Mouse (Mus musculus) frontal cortex, adult 2 months (tissue): ENCODE data around the gene Olfr251. TPM values are rescaled to one million over a fixed set of nuclear protein-coding genes. Genes with fewer than 3 reads are reported as not detected.
A peak's percentile ranks its signal among the peaks of the same experiment; 100 is the strongest.
"Not testable (repeated sequence)": the region's sequence is repeated elsewhere in the genome, so short reads cannot be mapped to it uniquely, and the experiment has no call there.

Experiments
- DNase-seq, 2 experiments: peaks; one replicate each; pipeline ENCODE4 v3.0.0; 2022; ENCODE audit warnings: low spot score in 1 of 2; ENCODE audit errors: extremely low spot score in 1 of 2
- polyA plus RNA-seq: library from polyadenylated mRNA; depleted of rRNA; stranded (reverse); fragments of >200 nt; gene quantifications from 2 replicates; pipeline ENCODE4 v1.2.3, GENCODE M21; 2012; rRNA removed

Gene Olfr251
- not detected in 2 replicates for polyA plus RNA-seq

DNA sequence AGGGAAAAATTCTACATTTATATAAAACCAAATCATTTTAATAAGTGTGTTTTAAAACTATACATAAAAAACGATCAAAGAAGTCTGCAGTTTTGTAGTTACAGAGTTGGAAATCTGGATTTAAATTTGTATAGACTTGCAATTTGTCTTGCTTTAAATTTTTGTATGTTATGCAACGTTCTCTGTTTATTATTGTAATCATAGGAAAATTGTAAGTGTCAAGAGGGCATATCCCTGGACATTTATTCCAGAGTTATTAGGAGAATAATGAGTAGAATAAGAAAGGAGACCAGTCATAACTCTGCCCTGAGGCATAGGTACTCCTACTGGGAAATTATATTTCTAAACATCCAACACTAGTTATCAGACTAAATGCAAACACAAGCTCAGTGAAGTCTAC lies at the start of gene Olfr251:
Gene Olfr251 (plus strand): TSS at position 301 of the 400 bp plus-strand sequence.
- no peak for DNase-seq

DNA sequence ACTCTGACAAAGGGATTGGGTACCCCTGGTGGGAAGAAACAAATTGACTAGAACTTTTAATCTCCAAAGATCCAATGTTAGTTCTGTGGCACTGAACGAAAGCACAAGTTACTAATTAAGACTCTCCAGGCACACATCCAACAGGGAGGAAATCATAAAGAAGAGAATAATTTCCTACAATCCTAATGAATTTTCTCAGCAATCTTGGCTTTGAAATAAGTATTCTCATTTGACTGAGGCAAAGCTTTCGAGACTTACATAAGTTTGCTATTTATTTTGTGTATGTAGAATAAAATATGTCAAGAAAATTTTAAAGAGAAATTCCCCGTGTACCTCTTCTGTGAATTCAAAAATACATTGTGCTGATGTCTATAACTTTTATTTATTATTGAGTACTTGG lies 48.1 kb upstream of the Olfr251 start, which contains the start of gene Olfr25:
Gene Olfr25 (plus strand): TSS at position 301 of the 400 bp plus-strand sequence.
- peak in 1 of 2 experiments; percentile 1 for DNase-seq

DNA sequence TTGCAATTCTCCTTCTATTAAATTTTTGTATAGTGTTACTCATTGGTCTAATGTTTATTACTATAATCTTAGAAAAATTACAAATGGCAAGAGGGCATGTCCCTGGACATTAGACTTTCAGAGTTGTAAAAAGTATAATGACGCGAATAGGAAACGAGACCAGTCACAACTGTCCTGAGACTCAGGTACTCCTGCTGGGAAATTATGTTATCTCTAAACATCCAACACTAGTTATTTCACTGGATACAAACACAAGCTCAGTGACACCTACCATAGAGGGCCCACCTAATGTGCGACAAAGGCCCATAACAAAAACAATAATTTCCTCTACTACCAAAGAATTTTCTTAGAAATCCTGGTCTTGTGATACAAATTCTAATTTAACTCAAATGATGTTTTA lies 28.8 kb upstream of the Olfr251 start, which contains the start of gene Olfr898:
Gene Olfr898 (plus strand): TSS at position 301 of the 400 bp plus-strand sequence.
- DNase-seq = no peak

DNA sequence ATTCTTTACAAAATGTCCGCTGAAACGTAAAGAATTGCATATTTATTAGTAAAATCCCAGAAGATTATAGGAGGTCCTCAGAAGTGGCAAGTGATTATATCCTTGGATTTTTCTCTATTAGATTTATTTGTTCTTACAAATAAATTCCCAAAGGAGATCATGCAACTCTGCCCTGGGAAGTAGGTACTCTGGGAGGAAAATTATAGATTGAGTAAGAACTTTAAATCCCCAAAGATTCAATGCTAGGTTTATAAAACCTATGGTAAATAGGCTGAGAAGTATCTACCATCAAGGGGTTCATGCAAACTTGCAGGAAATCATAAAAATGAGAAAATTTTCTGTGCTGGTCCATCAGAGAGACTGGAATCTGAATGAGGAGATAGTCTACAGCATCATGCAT lies 10.3 kb upstream of the Olfr251 start, which contains the start of gene Olfr250:
Gene Olfr250 (plus strand): TSS at position 301 of the 400 bp plus-strand sequence.
- no peak for DNase-seq

DNA sequence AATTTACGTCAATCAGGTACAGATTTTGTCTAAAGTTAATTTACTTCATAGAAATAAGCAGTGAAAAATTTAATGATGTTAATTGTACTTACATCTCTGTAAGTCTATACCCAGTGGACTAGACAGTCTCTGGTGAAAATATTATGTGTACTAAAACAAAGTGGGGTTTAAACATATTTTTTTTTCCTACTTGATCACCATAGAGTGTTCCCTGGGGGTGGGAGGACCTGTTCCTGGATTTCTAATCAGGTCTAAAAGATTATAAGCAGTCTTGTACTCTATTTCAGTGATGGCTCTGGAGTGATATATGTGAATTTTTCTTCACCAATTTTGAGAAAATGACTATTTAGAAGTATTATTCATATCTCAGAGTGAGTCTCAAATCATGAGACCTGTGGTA lies 24.5 kb downstream of the Olfr251 start, which contains the start of gene Olfr147:
Gene Olfr147 (plus strand): TSS at position 301 of the 400 bp plus-strand sequence.
- DNase-seq = no peak

DNA sequence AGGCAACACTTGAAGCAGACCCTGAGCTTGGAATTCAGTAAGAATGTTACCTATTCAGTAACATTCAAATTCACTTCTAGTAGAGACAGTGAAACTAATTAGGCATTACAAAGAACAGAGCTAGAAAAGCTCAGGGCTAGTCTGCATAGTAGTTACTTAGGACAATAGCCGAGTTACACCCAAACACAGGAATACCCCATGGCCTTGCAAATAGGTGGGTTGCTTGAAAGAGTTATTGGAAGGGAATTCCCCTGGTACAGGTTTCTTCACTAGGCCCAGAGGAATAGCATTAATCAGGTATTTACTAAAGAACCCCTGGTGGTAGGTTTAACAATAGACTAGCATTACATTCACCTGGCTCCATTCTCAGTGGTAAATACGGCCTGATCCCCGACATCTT lies 30.6 kb downstream of the Olfr251 start:
- not testable (repeated sequence) for DNase-seq

DNA sequence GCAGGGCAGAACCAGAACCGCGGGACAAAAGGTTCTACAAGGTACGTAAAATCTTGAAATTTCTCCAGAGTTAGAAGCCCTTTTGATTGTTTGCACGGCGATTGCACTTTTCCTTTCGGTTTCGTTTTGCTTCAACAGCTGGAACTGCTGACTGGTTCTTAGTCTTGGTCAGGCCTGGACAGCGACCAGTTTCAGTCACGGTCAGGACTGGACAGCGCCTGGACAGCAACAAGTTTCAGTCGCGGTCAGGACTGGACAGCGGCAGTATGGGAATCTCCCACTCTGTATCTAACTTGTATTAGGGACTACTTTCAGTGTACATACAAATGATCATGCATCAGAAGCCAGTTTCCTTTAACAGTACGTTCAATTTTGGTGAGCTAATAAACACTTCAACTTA lies 36.6 kb downstream of the Olfr251 start:
- not testable (repeated sequence) for DNase-seq

GRCm38 (mm10) chr9:38423801-38424200 lies 46.9 kb downstream of the Olfr251 start:
- DNase-seq = no peak

DNA sequence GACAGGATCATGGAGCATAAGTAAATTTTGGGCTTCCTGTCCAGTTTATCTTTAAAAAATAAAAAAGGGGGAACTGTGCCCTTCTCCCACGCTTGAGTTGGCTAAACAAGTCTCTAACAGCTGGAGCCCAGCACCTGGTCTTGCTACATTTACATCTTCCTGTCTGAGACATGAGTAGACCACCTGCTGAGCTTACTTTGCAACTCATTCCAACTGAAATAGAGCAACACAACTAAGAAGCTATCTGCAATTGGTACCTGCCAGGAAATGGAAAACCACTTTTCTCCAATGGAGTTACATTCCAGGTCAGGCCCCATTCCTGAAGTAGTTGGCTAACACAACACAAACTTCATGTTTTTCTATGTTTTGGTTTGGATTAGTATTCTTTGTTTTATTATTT lies 50.1 kb downstream of the Olfr251 start:
- DNase-seq = no peak

GRCm38 (mm10) chr9:38429155-38429554 lies 52.3 kb downstream of the Olfr251 start, which contains the start of gene Olfr901:
Gene Olfr901 (plus strand): TSS chr9:38429455.
- no peak for DNase-seq

Other genes with a start within 250 kb of the Olfr251 start
- not detected in 2 replicates for gene Olfr890, start 234.6 kb upstream of the Olfr251 start, polyA plus RNA-seq
- not detected in 2 replicates for gene Olfr891, start 196.3 kb upstream of the Olfr251 start, polyA plus RNA-seq
- gene Olfr893, start 168.7 kb upstream of the Olfr251 start, polyA plus RNA-seq = not detected in 2 replicates
- not detected in 2 replicates for gene Olfr894, start 159.0 kb upstream of the Olfr251 start, polyA plus RNA-seq
- gene Olfr143, start 124.3 kb upstream of the Olfr251 start, polyA plus RNA-seq = not detected in 2 replicates
- not detected in 2 replicates for gene Olfr895, start 109.2 kb upstream of the Olfr251 start, polyA plus RNA-seq
- gene Olfr896-ps1, start 86.0 kb upstream of the Olfr251 start, polyA plus RNA-seq = not detected in 2 replicates
- gene Olfr25, start 48.0 kb upstream of the Olfr251 start, polyA plus RNA-seq = not detected in 2 replicates
- not detected in 2 replicates for gene Olfr898, start 28.7 kb upstream of the Olfr251 start, polyA plus RNA-seq
- gene Olfr250, start 10.2 kb upstream of the Olfr251 start, polyA plus RNA-seq = not detected in 2 replicates
- gene Olfr147, start 24.6 kb downstream of the Olfr251 start, polyA plus RNA-seq = not detected in 2 replicates
- not detected in 2 replicates for gene Olfr901, start 52.4 kb downstream of the Olfr251 start, polyA plus RNA-seq
- gene Olfr902, start 70.6 kb downstream of the Olfr251 start, polyA plus RNA-seq = not detected in 2 replicates
- not detected in 2 replicates for gene Olfr904, start 86.1 kb downstream of the Olfr251 start, polyA plus RNA-seq
- not detected in 2 replicates for gene Olfr905, start 94.0 kb downstream of the Olfr251 start, polyA plus RNA-seq
- gene Olfr906, start 110.0 kb downstream of the Olfr251 start, polyA plus RNA-seq = not detected in 2 replicates
- not detected in 2 replicates for gene Olfr907, start 118.7 kb downstream of the Olfr251 start, polyA plus RNA-seq
- gene Olfr911-ps1, start 144.5 kb downstream of the Olfr251 start, polyA plus RNA-seq = not detected in 2 replicates
- not detected in 2 replicates for gene Olfr910, start 160.8 kb downstream of the Olfr251 start, polyA plus RNA-seq
- not detected in 2 replicates for gene Olfr912, start 203.1 kb downstream of the Olfr251 start, polyA plus RNA-seq
- not detected in 2 replicates for gene Olfr913, start 215.7 kb downstream of the Olfr251 start, polyA plus RNA-seq
- gene Olfr914, start 228.0 kb downstream of the Olfr251 start, polyA plus RNA-seq = not detected in 2 replicates